Mouse (Mus musculus) splenic B cell, adult 2 months (primary cell): ENCODE results near the gene Gm13697.
"Not testable (repeated sequence)": the region's sequence is repeated elsewhere in the genome, so short reads cannot be mapped to it uniquely, and the experiment has no call there.

Experiments used
- DNase-seq: peaks from one replicate; pipeline ENCODE4 v3.0.0-alpha.2; 2011; ENCODE audit warnings: low read depth, low spot score
- H3K27me3 ChIP-seq: 2 replicates; pipeline ENCODE4 v1.6.1; 2012; ENCODE audit warnings: mild to moderate bottlenecking, low read length, moderate library complexity, mixed read lengths; ENCODE audit not compliant: control insufficient read depth, poor library complexity, insufficient read depth, severe bottlenecking
- H3K36me3 ChIP-seq: 2 replicates; pipeline ENCODE4 v1.6.1; 2012; ENCODE audit warnings: mild to moderate bottlenecking, low read length, moderate library complexity, mixed read lengths; ENCODE audit not compliant: control insufficient read depth, poor library complexity, insufficient read depth, severe bottlenecking

The Gm13697 gene

GRCm38 (mm10) chr2:84016291-84016690, 31.7 kb downstream of the Gm13697 start:
- not testable (repeated sequence) for H3K27me3 ChIP-seq, DNase-seq, H3K36me3 ChIP-seq

DNA sequence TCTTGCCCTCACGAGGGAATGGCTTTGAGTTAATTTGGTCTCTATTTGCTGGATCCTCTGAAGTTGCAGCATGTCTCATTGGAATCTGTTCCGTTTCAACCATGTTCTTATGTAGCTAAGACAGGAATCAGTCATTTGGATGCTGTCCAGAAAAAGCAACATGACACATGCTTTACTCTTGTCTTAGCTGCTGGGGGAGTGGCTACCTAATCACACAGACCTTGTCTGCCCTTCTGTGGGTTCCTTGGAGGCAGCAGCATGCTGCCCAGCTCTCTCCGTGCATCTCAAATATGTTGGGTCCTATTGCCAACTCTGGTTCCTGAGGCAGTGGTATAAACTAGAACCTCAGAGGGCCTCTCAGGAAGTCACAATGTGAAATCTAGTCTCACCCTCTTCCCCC, 33.8 kb downstream of the Gm13697 start:
- Histone ChIP-seq H3K27me3 (no peaks in the 10 kb centered on the region), H3K36me3 (no peaks in the 10 kb centered on the region)
- no peak for DNase-seq

DNA sequence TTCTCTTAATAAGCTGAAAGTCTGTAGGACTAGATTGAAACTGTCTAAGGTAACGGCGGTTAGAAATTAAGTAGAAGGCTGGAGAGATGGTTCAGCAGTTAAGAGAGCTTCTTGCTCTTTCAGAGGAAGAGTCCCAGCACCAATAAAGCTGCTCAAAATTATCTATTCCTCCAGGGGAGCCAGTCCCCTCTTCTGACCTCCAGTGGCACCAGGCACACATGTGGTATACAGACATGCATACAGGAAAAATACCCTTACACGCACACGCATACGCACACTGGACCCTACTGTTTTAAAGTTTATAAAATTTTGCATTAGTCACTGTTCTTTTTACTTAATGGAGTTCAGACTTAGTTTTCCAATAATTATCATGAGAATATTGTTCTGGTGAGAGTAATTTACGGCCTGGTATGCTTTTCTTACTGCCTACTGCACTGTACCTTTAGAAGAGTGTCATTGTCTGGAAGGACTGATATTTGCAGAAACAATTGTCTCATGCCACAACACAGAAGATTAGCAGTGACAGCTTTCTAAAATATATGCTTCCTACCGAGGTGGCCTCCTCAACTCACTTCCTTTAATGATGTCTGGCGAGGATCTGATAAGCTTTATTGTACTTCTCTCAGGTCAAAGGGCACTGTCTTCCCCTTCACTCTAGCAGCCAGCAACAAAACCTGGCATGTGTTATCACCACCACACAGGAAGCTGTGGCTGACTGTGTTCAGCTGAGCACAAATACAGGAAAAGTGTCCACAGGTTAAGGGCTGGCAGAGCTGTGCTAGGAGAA, 35.2 kb downstream of the Gm13697 start:
- peak; percentile 8 for DNase-seq
- Histone ChIP-seq H3K36me3 (no peaks in the 10 kb centered on the region), H3K27me3 (no peaks in the 10 kb centered on the region)

DNA sequence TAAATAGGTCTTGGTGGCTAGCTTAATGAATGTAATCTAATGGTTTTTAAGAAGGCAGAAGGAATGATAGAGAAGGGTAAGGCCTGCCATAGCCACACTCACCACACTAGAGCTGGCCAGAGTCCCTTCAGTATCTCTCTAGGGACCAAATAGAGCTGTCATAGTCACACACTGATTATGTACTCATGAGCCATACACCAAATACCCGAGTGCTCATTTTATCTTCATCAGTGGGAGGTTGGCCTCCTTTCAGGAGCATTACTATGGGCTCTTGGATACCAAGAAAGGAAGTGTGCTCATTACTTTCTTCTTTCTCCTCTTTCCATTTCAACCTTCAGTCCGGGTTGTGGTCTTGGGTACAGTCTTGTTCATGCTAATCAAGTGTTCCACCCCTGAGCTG, 37.4 kb downstream of the Gm13697 start:
- Histone ChIP-seq H3K36me3 (no peaks in the 10 kb centered on the region), H3K27me3 (no peaks in the 10 kb centered on the region)
- DNase-seq = no peak

- Histone ChIP-seq H3K27me3 (no peaks in the 10 kb centered on the region), H3K36me3 (no peaks in the 10 kb centered on the region)
- no peak for DNase-seq
Measured at GRCm38 (mm10) chr2:84022905-84023304, 38.4 kb downstream of the Gm13697 start.

- no peaks in the 10 kb centered on the region for H3K27me3 ChIP-seq
- no peaks in the 10 kb centered on the region for H3K36me3 ChIP-seq
- no peak for DNase-seq
Measured at GRCm38 (mm10) chr2:84023319-84023718, 38.8 kb downstream of the Gm13697 start.

DNA sequence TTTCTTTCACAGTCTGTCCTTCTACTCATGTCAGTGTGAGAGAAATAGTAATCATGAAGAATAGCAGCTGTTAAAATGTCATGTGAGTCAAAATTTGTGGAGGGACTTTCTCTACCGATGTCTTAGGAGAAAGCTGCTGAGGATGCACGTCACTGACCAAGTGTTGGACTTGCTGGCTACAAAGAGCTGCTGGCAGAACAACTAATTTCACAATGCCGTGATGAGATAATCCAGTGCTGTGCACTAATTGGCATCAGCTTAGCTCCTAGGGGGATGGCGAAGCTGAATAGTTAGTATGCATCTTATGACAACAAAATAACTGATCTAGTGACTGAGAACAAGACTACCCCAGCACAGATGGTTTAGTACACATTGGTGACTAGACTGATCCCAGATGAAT, 40.7 kb downstream of the Gm13697 start:
- DNase-seq = no peak
- Histone ChIP-seq H3K27me3 (no peaks in the 10 kb centered on the region), H3K36me3 (no peaks in the 10 kb centered on the region)

DNA sequence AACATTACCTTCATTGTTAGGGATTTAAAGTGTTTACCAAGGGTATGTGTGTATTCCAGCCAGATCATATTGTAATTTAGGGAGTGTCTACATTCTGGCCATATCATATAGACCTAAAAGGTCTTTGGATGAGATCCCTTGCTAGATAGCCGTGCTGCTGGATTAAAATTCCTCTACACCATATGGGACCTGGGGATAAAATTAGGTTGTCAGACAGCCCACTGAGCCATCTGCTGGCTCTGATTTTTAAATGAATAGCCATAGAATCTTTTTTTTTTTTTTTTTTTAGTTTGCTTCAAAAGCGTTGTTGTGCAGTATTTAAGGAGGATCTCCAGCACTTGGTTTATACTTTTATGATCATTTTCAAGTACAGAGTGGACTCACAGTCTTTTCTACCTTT, 48.0 kb downstream of the Gm13697 start:
- no peak for DNase-seq
- no peaks in the 10 kb centered on the region for H3K36me3 ChIP-seq
- H3K27me3 ChIP-seq = no peaks in the 10 kb centered on the region

GRCm38 (mm10) chr2:84035997-84036396, 51.5 kb downstream of the Gm13697 start:
- Histone ChIP-seq H3K36me3 (no peaks in the 10 kb centered on the region), H3K27me3 (no peaks in the 10 kb centered on the region)
- DNase-seq = no peak
